Mouse (Mus musculus) stomach, postnatal 0 days (tissue): ENCODE measurements around the gene Rasl11b. TPM values are rescaled to one million over a fixed set of nuclear protein-coding genes. Genes with fewer than 3 reads are reported as not detected.

Source experiments
- ATAC-seq: fragments of 200-750 bp; cut with Nextera tagmentation; 2 replicates; pipeline ENCODE4 v1.8.0; 2017; ENCODE audit not compliant: low FRiP score, low TSS enrichment
- DNase-seq: peaks from one replicate; pipeline ENCODE4 v3.0.0-alpha.2; 2016; ENCODE audit warnings: low spot score
- H3K27ac ChIP-seq: fragments of 300-500 bp; sonication (generic); replicated peaks from 2 replicates; pipeline ENCODE4 v1.5.1; 2014; ENCODE audit warnings: mild to moderate bottlenecking, control low read depth
- H3K27me3 ChIP-seq: fragments of 300-500 bp; sonication (generic); 2 replicates; pipeline ENCODE4 v1.6.1; 2014; ENCODE audit warnings: low read length; ENCODE audit not compliant: control insufficient read depth, insufficient read depth
- H3K36me3 ChIP-seq: fragments of 300-500 bp; sonication (generic); 2 replicates; pipeline ENCODE4 v1.6.1; 2014; ENCODE audit warnings: low read length, mixed read lengths; ENCODE audit not compliant: control insufficient read depth, insufficient read depth
- H3K4me1 ChIP-seq: fragments of 300-500 bp; sonication (generic); replicated peaks from 2 replicates; pipeline ENCODE4 v1.6.1; 2014; ENCODE audit warnings: antibody characterized with exemption; ENCODE audit not compliant: control insufficient read depth, insufficient read depth
- H3K4me2 ChIP-seq: fragments of 300-500 bp; sonication (generic); replicated peaks from 2 replicates; pipeline ENCODE4 v1.6.1; 2014; ENCODE audit warnings: low read depth, mild to moderate bottlenecking, control low read depth, moderate library complexity
- H3K4me3 ChIP-seq: fragments of 300-500 bp; sonication (generic); 2 replicates; pipeline ENCODE4 v1.5.1; 2014; ENCODE audit warnings: low read depth, low read length, control low read depth
- H3K9ac ChIP-seq: fragments of 300-500 bp; sonication (generic); 2 replicates; pipeline ENCODE4 v1.6.1; 2014; ENCODE audit warnings: mild to moderate bottlenecking, low read length, control low read depth, mixed read lengths
- H3K9me3 ChIP-seq: fragments of 300-500 bp; sonication (generic); 2 replicates; pipeline ENCODE4 v1.6.1; 2016; ENCODE audit warnings: low read length; ENCODE audit not compliant: control insufficient read depth
- CTCF ChIP-seq: IDR thresholded peaks from 2 replicates; pipeline ENCODE4 v1.5.1; 2016; ENCODE audit warnings: antibody characterized with exemption, low read depth, mild to moderate bottlenecking, moderate library complexity
- EP300 ChIP-seq: optimal IDR thresholded peaks from 2 replicates; pipeline ENCODE3; 2016; ENCODE audit warnings: antibody characterized with exemption
- WGBS: fragments of 180-500 bp; shearing (Covaris S2); extraction: QIAGEN DNeasy Blood & Tissue Kit; methylation state at CpG from one replicate; pipeline ENCODE4 v1.1.7; 2014; 5-methylcytosine and 5-hydroxymethylcytosine counted together
- polyA plus RNA-seq: library from polyadenylated mRNA; unstranded; fragments of >200 nt; fragmentation: Nextera tagmentation; extraction: Ambion mirVana; gene quantifications from 2 replicates; pipeline ENCODE4 v1.2.1, GENCODE M21; 2015

Gene Rasl11b
- polyA plus RNA-seq, 1 experiment from 2014 or later, result 45.0 TPM

GRCm38 (mm10) chr5:74229775-74230413, 34.8 kb downstream of the Rasl11b start:
- TF ChIP-seq EP300 (no peak), CTCF (no peak)
- ATAC-seq (no peak), DNase-seq (no peak)
- H3K36me3 ChIP-seq, result no peaks in the 10 kb centered on the region
- H3K27me3 ChIP-seq, result no peaks in the 10 kb centered on the region
- H3K4me2 ChIP-seq, result no peak overlapping the region
- H3K9ac ChIP-seq, result no peak overlapping the region
- no peak overlapping the region for H3K27ac ChIP-seq
- WGBS, result 60% methylated on average over 11 of the region's 11 CpGs
- H3K4me1 ChIP-seq, result no peaks in the 10 kb centered on the region
- H3K4me3 ChIP-seq, result no peak overlapping the region
- no peaks in the 10 kb centered on the region for H3K9me3 ChIP-seq

GRCm38 (mm10) chr5:74230525-74230924, 35.4 kb downstream of the Rasl11b start:
- DNase-seq, result no peak
- no peak overlapping the region for H3K4me2 ChIP-seq

GRCm38 (mm10) chr5:74233808-74234207, 38.7 kb downstream of the Rasl11b start:
- no peak overlapping the region for H3K4me3 ChIP-seq
- ATAC-seq (no peak), DNase-seq (no peak)
- H3K4me1 ChIP-seq, result no peaks in the 10 kb centered on the region
- TF ChIP-seq CTCF, result no peak
- no peak for TF ChIP-seq EP300
- no peaks in the 10 kb centered on the region for H3K9me3 ChIP-seq
- no peak overlapping the region for H3K4me2 ChIP-seq
- H3K27ac ChIP-seq, result no peak overlapping the region
- no peaks in the 10 kb centered on the region for H3K36me3 ChIP-seq
- no peak overlapping the region for H3K9ac ChIP-seq
- 77% methylated on average over 7 of the region's 7 CpGs for WGBS
- H3K27me3 ChIP-seq, result no peaks in the 10 kb centered on the region

More at GRCm38 (mm10) chr5:74230525-74230924, 35.4 kb downstream of the Rasl11b start:
- TF ChIP-seq EP300, result no peak
- no peak for TF ChIP-seq CTCF
- 33% methylated on average over 2 of the region's 2 CpGs for WGBS
- ATAC-seq, result 0 out of 2 replicates have a peak, but pooled peaks have one; percentile 21
- Histone ChIP-seq H3K4me1 (no peaks in the 10 kb centered on the region), H3K9ac (no peak overlapping the region), H3K36me3 (no peaks in the 10 kb centered on the region), H3K27me3 (no peaks in the 10 kb centered on the region), H3K27ac (no peak overlapping the region), H3K4me3 (no peak overlapping the region), H3K9me3 (no peaks in the 10 kb centered on the region)

GRCm38 (mm10) chr5:74239369-74239768, 44.3 kb downstream of the Rasl11b start:
- WGBS, result 86% methylated on average over 1 of the region's 1 CpGs
- no peak overlapping the region for H3K9ac ChIP-seq
- H3K4me3 ChIP-seq, result no peak overlapping the region
- H3K27ac ChIP-seq, result no peak overlapping the region
- 0 out of 2 replicates have a peak, but pooled peaks cover 7% of the 10 kb centered on the region for H3K4me1 ChIP-seq
- H3K36me3 ChIP-seq, result no peaks in the 10 kb centered on the region
- H3K27me3 ChIP-seq, result no peaks in the 10 kb centered on the region
- TF ChIP-seq EP300, result no peak
- no peak for TF ChIP-seq CTCF
- H3K4me2 ChIP-seq, result no peak overlapping the region
- H3K9me3 ChIP-seq, result no peaks in the 10 kb centered on the region
- DNase-seq, result no peak
- ATAC-seq, result no peak

- Histone ChIP-seq H3K27me3 (no peaks in the 10 kb centered on the region), H3K27ac (no peak overlapping the region), H3K9me3 (no peaks in the 10 kb centered on the region), H3K9ac (no peak overlapping the region), H3K36me3 (no peaks in the 10 kb centered on the region), H3K4me2 (no peak overlapping the region), H3K4me3 (no peak overlapping the region), H3K4me1 (peaks cover 7% of the 10 kb centered on the region; the same call in 1 of the 2 replicates)
- TF ChIP-seq CTCF, result no peak
- no peak for TF ChIP-seq EP300
- no peak for DNase-seq
- 0 out of 2 replicates have a peak, but pooled peaks have one; percentile 30 for ATAC-seq
- 48% methylated on average over 8 of the region's 8 CpGs for WGBS
Observed at GRCm38 (mm10) chr5:74240298-74240697, 45.2 kb downstream of the Rasl11b start.

GRCm38 (mm10) chr5:74240926-74241680, 46.0 kb downstream of the Rasl11b start:
- DNase-seq, result no peak
- TF ChIP-seq CTCF (no peak), EP300 (no peak)
- no peaks in the 10 kb centered on the region for H3K27me3 ChIP-seq
- no peak overlapping the region for H3K4me2 ChIP-seq
- H3K4me3 ChIP-seq, result no peak overlapping the region
- H3K9ac ChIP-seq, result no peak overlapping the region
- no peaks in the 10 kb centered on the region for H3K9me3 ChIP-seq
- no peak overlapping the region for H3K27ac ChIP-seq
- peaks cover 7% of the 10 kb centered on the region; the same call in 1 of the 2 replicates for H3K4me1 ChIP-seq
- no peak for ATAC-seq
- 63% methylated on average over 13 of the region's 13 CpGs for WGBS
- H3K36me3 ChIP-seq, result no peaks in the 10 kb centered on the region
